Mouse (Mus musculus) midbrain, embryonic 11.5 days (tissue): ENCODE measurements around the gene Zic5. TPM values are rescaled to one million over a fixed set of nuclear protein-coding genes. Genes with fewer than 3 reads are reported as not detected.

Experiments
- ATAC-seq: fragments of 200-750 bp; cut with Nextera tagmentation; 2 replicates; pipeline ENCODE4 v1.8.0; 2017; ENCODE audit warnings: moderate TSS enrichment, moderate library complexity; ENCODE audit not compliant: low FRiP score
- DNase-seq: peaks from one replicate; pipeline ENCODE4 v3.0.0; 2015; ENCODE audit warnings: low spot score; ENCODE audit errors: missing footprints
- H3K27ac ChIP-seq: fragments of 300-500 bp; sonication (generic); 2 replicates; pipeline ENCODE4 v1.5.1; 2014; ENCODE audit warnings: low read depth, low read length
- H3K27me3 ChIP-seq: fragments of 300-500 bp; sonication (generic); 2 replicates; pipeline ENCODE4 v1.6.1; 2014; ENCODE audit warnings: mild to moderate bottlenecking, low read length, moderate library complexity, mixed read lengths; ENCODE audit not compliant: control insufficient read depth, insufficient read depth
- H3K36me3 ChIP-seq: fragments of 300-500 bp; sonication (generic); 2 replicates; pipeline ENCODE4 v1.6.1; 2014; ENCODE audit warnings: mild to moderate bottlenecking, low read length, moderate library complexity, mixed read lengths; ENCODE audit not compliant: control insufficient read depth, insufficient read depth
- H3K4me1 ChIP-seq: fragments of 300-500 bp; sonication (generic); 2 replicates; pipeline ENCODE4 v1.6.1; 2014; ENCODE audit warnings: low read length; ENCODE audit not compliant: control insufficient read depth, insufficient read depth
- H3K4me2 ChIP-seq: fragments of 300-500 bp; sonication (generic); 2 replicates; pipeline ENCODE4 v1.6.1; 2014; ENCODE audit warnings: mild to moderate bottlenecking, moderate library complexity
- H3K4me3 ChIP-seq: fragments of 300-500 bp; sonication (generic); 2 replicates; pipeline ENCODE4 v1.5.1; 2014; ENCODE audit warnings: low read depth, low read length
- H3K9ac ChIP-seq: fragments of 300-500 bp; sonication (generic); 2 replicates; pipeline ENCODE4 v1.6.1; 2014; ENCODE audit warnings: low read length
- H3K9me3 ChIP-seq: fragments of 300-500 bp; sonication (generic); 2 replicates; pipeline ENCODE4 v1.6.1; 2016; ENCODE audit warnings: low read length; ENCODE audit not compliant: control insufficient read depth
- WGBS: fragments of 180-500 bp; shearing (Covaris S2); extraction: QIAGEN DNeasy Blood & Tissue Kit; methylation state at CpG from one replicate; pipeline ENCODE4 v1.1.7; 2014; 5-methylcytosine and 5-hydroxymethylcytosine counted together
- polyA plus RNA-seq: library from polyadenylated mRNA; unstranded; fragments of >200 nt; fragmentation: Nextera tagmentation; extraction: Ambion mirVana; gene quantifications from 2 replicates; pipeline ENCODE4 v1.2.1, GENCODE M21; 2014

The Zic5 gene
- polyA plus RNA-seq, 1 experiment from 2014 or later: 14.6 TPM

DNA sequence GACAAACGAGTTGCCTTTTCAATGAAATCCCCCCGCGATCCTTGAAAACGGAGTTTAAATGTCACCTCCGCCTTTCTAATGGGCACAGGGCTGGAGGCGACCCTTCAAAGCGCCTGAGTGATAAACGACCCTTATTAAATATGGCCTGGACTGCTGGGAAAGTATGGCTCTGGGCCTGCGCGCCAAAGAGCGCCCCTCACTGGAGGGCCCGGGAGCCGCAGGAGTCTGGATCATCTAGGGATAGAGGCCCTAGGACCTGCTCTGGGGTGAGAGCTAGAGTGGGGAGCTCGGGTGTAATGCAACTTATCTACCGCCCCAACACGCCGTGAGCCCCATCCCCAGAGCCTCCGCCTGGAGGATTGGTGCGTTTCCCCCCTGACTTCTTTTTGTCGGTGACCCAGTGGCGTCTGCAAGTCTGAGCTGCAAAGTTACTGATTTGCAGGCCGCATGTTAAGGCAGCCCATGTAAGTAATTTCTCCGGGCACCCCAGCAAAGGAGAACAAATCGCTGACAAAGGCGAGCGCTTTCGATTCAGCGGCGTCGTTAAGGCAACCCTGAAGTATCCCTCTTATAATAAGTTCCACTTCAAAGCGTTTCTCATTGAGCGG is 12.0 kb downstream of the Zic5 start:
- WGBS: 2% methylated on average over 32 of the region's 32 CpGs
- peak overlapping the region; percentile 39 for H3K9ac ChIP-seq
- ATAC-seq (peak; percentile 75), DNase-seq (peak; percentile 98)
- H3K27me3 ChIP-seq: peaks cover 45% of the 10 kb centered on the region
- peak overlapping the region; percentile 9; the same call in 1 of the 2 replicates for H3K4me3 ChIP-seq
- H3K27ac ChIP-seq: peak overlapping the region; percentile 85
- H3K36me3 ChIP-seq: no peaks in the 10 kb centered on the region
- peak overlapping the region; percentile 41 for H3K4me2 ChIP-seq
- H3K4me1 ChIP-seq: peaks cover 57% of the 10 kb centered on the region
- no peaks in the 10 kb centered on the region for H3K9me3 ChIP-seq

- Histone ChIP-seq H3K27ac (peak overlapping the region; percentile 85), H3K4me3 (no peak overlapping the region), H3K27me3 (peaks cover 49% of the 10 kb centered on the region), H3K4me1 (peaks cover 57% of the 10 kb centered on the region), H3K9me3 (no peaks in the 10 kb centered on the region), H3K36me3 (no peaks in the 10 kb centered on the region), H3K9ac (peak overlapping the region; percentile 39), H3K4me2 (peak overlapping the region; percentile 41)
- 3% methylated on average over 13 of the region's 13 CpGs for WGBS
- DNase-seq (peak; percentile 92), ATAC-seq (peak; percentile 60)
Observed at GRCm38 (mm10) chr14:122452701-122453387, 12.6 kb downstream of the Zic5 start.

DNA sequence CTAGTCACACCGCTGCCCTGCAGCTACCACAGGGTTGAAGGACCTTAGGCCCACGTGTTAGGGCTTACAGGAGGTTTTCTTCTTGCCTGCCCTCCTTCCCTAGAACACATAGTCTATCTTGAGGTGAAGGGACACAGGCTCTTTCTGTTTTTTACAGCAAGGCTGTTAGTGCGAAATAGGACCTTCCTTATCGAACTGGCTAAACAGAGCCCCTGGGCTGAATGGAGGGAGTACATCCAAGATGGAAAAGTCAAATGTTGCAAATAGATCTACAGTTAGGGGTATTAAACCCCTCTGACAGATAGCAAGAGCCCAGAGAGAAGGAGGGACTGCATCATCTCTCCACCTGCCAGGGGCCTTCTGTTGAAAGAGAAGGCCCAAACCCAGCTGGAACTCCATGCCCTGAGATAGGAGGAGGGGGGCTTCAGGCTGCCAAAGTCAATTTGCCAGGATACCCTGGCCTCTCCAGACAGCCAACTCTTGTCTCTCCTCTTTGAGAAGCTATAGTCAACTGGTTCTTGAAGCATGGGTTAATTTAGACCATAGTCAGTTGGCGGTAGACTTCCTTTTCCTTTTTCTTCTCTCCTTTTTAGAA is 13.8 kb downstream of the Zic5 start:
- H3K4me3 ChIP-seq: peak overlapping the region; percentile 39
- H3K4me2 ChIP-seq: peak overlapping the region; percentile 72
- ATAC-seq (no peak), DNase-seq (peak; percentile 91)
- peaks cover 51% of the 10 kb centered on the region for H3K27me3 ChIP-seq
- no peaks in the 10 kb centered on the region for H3K36me3 ChIP-seq
- peaks cover 57% of the 10 kb centered on the region for H3K4me1 ChIP-seq
- H3K9ac ChIP-seq: peak overlapping the region; percentile 75
- WGBS: 48% methylated on average over 5 of the region's 5 CpGs
- H3K9me3 ChIP-seq: no peaks in the 10 kb centered on the region
- H3K27ac ChIP-seq: no peak overlapping the region; the same call in 1 of the 2 replicates

- Histone ChIP-seq H3K36me3 (no peaks in the 10 kb centered on the region), H3K9ac (peak within 1 kb of the TSS; percentile 75), H3K4me2 (peak within 1 kb of the TSS; percentile 72), H3K4me1 (peaks cover 52% of the 10 kb centered on the region), H3K27ac (peak within 1 kb of the TSS; percentile 73), H3K9me3 (no peaks in the 10 kb centered on the region), H3K27me3 (peaks cover 46% of the 10 kb centered on the region), H3K4me3 (peak within 1 kb of the TSS; percentile 39)
- peak; percentile 96 for DNase-seq
- ATAC-seq: peak; percentile 26
- WGBS: under 1% methylated on average over 58 of the region's 59 CpGs
Observed at GRCm38 (mm10) chr14:122450496-122451382, 14.7 kb downstream of the Zic5 start, which contains the start of gene Gm5089. TSS of gene Gm5089 (minus strand) at chr14:122451115.

GRCm38 (mm10) chr14:122449601-122450495 is 15.6 kb downstream of the Zic5 start:
- WGBS: 2% methylated on average over 29 of the region's 29 CpGs
- H3K9me3 ChIP-seq: no peaks in the 10 kb centered on the region
- peak overlapping the region; percentile 39 for H3K4me3 ChIP-seq
- H3K27ac ChIP-seq: peak overlapping the region; percentile 73
- H3K4me2 ChIP-seq: peak overlapping the region; percentile 72
- H3K4me1 ChIP-seq: peaks cover 48% of the 10 kb centered on the region
- 0 out of 2 replicates have a peak, but pooled peaks have one; percentile 0 for ATAC-seq
- peak overlapping the region; percentile 75 for H3K9ac ChIP-seq
- peaks cover 46% of the 10 kb centered on the region for H3K27me3 ChIP-seq
- peak; percentile 95 for DNase-seq
- H3K36me3 ChIP-seq: no peaks in the 10 kb centered on the region

DNA sequence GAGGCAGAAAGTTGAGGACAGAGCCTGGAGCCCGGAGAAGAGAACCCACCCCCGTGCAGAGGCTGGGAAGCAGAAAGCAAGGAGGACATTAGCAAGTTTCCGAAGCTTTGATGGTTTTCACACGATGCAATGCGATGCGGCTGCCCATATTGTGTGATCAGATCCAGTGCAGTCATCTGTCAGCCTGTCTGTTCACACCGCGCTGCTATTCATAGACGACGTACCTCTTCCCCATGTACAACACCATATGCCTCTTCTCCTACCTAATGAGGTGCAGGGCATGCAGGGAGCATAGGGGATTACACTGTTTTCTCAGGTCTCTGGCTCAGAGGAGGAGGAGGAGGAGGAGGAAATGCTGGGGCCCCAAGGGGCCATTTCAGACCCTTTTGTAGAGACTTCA is 28.6 kb downstream of the Zic5 start:
- H3K4me1 ChIP-seq: no peaks in the 10 kb centered on the region
- 78% methylated on average over 10 of the region's 10 CpGs for WGBS
- no peak for DNase-seq

DNA sequence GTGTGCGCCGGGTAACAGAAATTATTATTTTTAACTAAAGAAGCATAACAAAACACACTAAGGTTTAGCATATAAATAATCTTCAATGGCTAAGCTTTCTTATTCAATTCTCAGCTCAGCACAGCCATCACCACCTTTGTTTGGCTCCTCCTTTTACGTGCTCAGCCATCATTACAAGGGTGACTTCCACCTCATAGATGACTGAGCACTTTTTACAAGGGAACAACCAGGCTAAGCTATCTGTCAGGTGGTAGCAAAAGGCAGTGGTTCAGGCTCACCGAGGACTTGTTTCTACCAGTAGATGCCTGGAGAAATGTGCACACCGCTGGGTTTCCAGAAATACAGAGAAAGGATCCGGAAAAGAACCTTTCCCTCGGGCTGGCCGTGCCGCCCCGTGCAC is 31.4 kb downstream of the Zic5 start:
- 90% methylated on average over 10 of the region's 10 CpGs for WGBS
- DNase-seq (no peak), ATAC-seq (no peak)
- Histone ChIP-seq H3K4me1 (no peaks in the 10 kb centered on the region), H3K36me3 (no peaks in the 10 kb centered on the region), H3K9ac (no peak overlapping the region), H3K27me3 (no peaks in the 10 kb centered on the region), H3K27ac (no peak overlapping the region), H3K9me3 (no peaks in the 10 kb centered on the region), H3K4me2 (no peak overlapping the region), H3K4me3 (no peak overlapping the region)

More for the DNA sequence above, 28.6 kb downstream of the Zic5 start:
- Histone ChIP-seq H3K4me3 (no peak overlapping the region), H3K27me3 (no peaks in the 10 kb centered on the region), H3K4me2 (no peak overlapping the region), H3K9ac (no peak overlapping the region), H3K27ac (no peak overlapping the region), H3K9me3 (no peaks in the 10 kb centered on the region), H3K36me3 (no peaks in the 10 kb centered on the region)
- ATAC-seq: no peak

GRCm38 (mm10) chr14:122432558-122432957 is 32.9 kb downstream of the Zic5 start:
- Histone ChIP-seq H3K9me3 (no peaks in the 10 kb centered on the region), H3K4me2 (no peak overlapping the region), H3K9ac (no peak overlapping the region), H3K36me3 (no peaks in the 10 kb centered on the region), H3K4me3 (no peak overlapping the region), H3K27me3 (no peaks in the 10 kb centered on the region), H3K4me1 (no peaks in the 10 kb centered on the region), H3K27ac (no peak overlapping the region)
- ATAC-seq (no peak), DNase-seq (peak; percentile 83)
- WGBS: 75% methylated on average over 3 of the region's 3 CpGs
